Mouse (Mus musculus) CH12.LX (cell line): Measurements from ENCODE around the gene Glis3.

Experiments used
- CHD2 ChIP-seq: IDR thresholded peaks from 2 replicates; pipeline ENCODE4 v1.6.1; 2011; ENCODE audit warnings: low read length, improper control_type of control experiment
- IRF4 ChIP-seq: IDR thresholded peaks from 2 replicates; pipeline ENCODE4 v1.6.1; 2014; ENCODE audit warnings: low read depth, mild to moderate bottlenecking, inconsistent platforms, low read length, improper control_type of control experiment
- RAD21 ChIP-seq: IDR thresholded peaks from 2 replicates; pipeline ENCODE4 v1.6.1; 2011; ENCODE audit warnings: low read depth, mild to moderate bottlenecking, low read length, improper control_type of control experiment, moderate library complexity
- UBTF ChIP-seq: IDR thresholded peaks from 2 replicates; pipeline ENCODE4 v1.6.1; 2012; ENCODE audit warnings: low read depth, mild to moderate bottlenecking, inconsistent platforms, low read length, improper control_type of control experiment, moderate library complexity

- TF ChIP-seq CHD2 (no peak), RAD21 (no peak), UBTF (no peak), IRF4 (no peak)
These were observed 421.4 kb downstream of the Glis3 start for GRCm38 (mm10) chr19:28258480-28258879.
